Mouse (Mus musculus) midbrain, postnatal 0 days (tissue): ENCODE measurements around the gene Dimt1. TPM values are rescaled to one million over a fixed set of nuclear protein-coding genes. Genes with fewer than 3 reads are reported as not detected.

Source experiments
- ATAC-seq: fragments of 200-750 bp; cut with Nextera tagmentation; 2 replicates; pipeline ENCODE4 v1.8.0; 2017; ENCODE audit warnings: moderate number of reproducible peaks, mild to moderate bottlenecking, moderate TSS enrichment, moderate library complexity; ENCODE audit not compliant: low FRiP score
- DNase-seq: peaks from one replicate; pipeline ENCODE4 v3.0.0-alpha.2; 2015; ENCODE audit warnings: low spot score
- H3K27ac ChIP-seq: fragments of 300-500 bp; sonication (generic); 2 replicates; pipeline ENCODE4 v1.5.1; 2014; ENCODE audit warnings: low read depth, mild to moderate bottlenecking, low read length, mixed read lengths
- H3K27me3 ChIP-seq: fragments of 300-500 bp; sonication (generic); 2 replicates; pipeline ENCODE4 v1.6.1; 2014; ENCODE audit warnings: low read length, control low read depth, mixed read lengths; ENCODE audit not compliant: insufficient read depth
- H3K36me3 ChIP-seq: fragments of 300-500 bp; sonication (generic); 2 replicates; pipeline ENCODE4 v1.6.1; 2014; ENCODE audit warnings: low read length, control low read depth, mixed read lengths; ENCODE audit not compliant: insufficient read depth
- H3K4me1 ChIP-seq: fragments of 300-500 bp; sonication (generic); 2 replicates; pipeline ENCODE4 v1.6.1; 2014; ENCODE audit warnings: mild to moderate bottlenecking, control low read depth, antibody characterized with exemption, low read length, mixed read lengths; ENCODE audit not compliant: insufficient read depth
- H3K4me2 ChIP-seq: fragments of 300-500 bp; sonication (generic); 2 replicates; pipeline ENCODE4 v1.6.1; 2014; ENCODE audit warnings: low read depth, mild to moderate bottlenecking, low read length, mixed read lengths; ENCODE audit not compliant: poor library complexity, severe bottlenecking
- H3K4me3 ChIP-seq: fragments of 300-500 bp; sonication (generic); 2 replicates; pipeline ENCODE4 v1.5.1; 2014; ENCODE audit warnings: low read depth, mild to moderate bottlenecking, low read length, moderate library complexity
- H3K9ac ChIP-seq: fragments of 300-500 bp; sonication (generic); replicated peaks from 2 replicates; pipeline ENCODE4 v1.6.1; 2014; ENCODE audit warnings: mild to moderate bottlenecking, low read length, moderate library complexity, mixed read lengths; ENCODE audit not compliant: poor library complexity, severe bottlenecking
- H3K9me3 ChIP-seq: fragments of 300-500 bp; sonication (generic); 2 replicates; pipeline ENCODE4 v1.6.1; 2016; ENCODE audit warnings: low read length, control low read depth
- CTCF ChIP-seq: IDR thresholded peaks from 2 replicates; pipeline ENCODE4 v1.5.1; 2016; ENCODE audit warnings: antibody characterized with exemption, mild to moderate bottlenecking
- WGBS: fragments of 180-500 bp; shearing (Covaris S2); extraction: QIAGEN DNeasy Blood & Tissue Kit; methylation state at CpG from one replicate; pipeline ENCODE4 v1.1.7; 2014; 5-methylcytosine and 5-hydroxymethylcytosine counted together
- polyA plus RNA-seq: library from polyadenylated mRNA; unstranded; fragments of >200 nt; fragmentation: Nextera tagmentation; extraction: Ambion mirVana; gene quantifications from 2 replicates; pipeline ENCODE4 v1.2.1, GENCODE M21; 2015
- total RNA-seq: library from RNA; depleted of rRNA; stranded (reverse); fragments of >200 nt; gene quantifications from 2 replicates; pipeline ENCODE4 v1.2.3, GENCODE M21; 2014; rRNA removed

The Dimt1 gene
- total and polyA plus RNA-seq, 2 experiments from 2014 or later = 16.0 to 29.7 TPM

- Histone ChIP-seq H3K27me3 (no peaks in the 10 kb centered on the region), H3K4me2 (no peak overlapping the region), H3K27ac (no peak overlapping the region), H3K4me1 (no peaks in the 10 kb centered on the region), H3K9me3 (no peaks in the 10 kb centered on the region), H3K4me3 (no peak overlapping the region), H3K9ac (no peak overlapping the region), H3K36me3 (no peaks in the 10 kb centered on the region)
- no peak for TF ChIP-seq CTCF
- DNase-seq (no peak), ATAC-seq (no peak)
- 94% methylated on average over 2 of the region's 2 CpGs for WGBS
Observed at GRCm38 (mm10) chr13:106998026-106998425, 51.1 kb downstream of the Dimt1 start.

DNA sequence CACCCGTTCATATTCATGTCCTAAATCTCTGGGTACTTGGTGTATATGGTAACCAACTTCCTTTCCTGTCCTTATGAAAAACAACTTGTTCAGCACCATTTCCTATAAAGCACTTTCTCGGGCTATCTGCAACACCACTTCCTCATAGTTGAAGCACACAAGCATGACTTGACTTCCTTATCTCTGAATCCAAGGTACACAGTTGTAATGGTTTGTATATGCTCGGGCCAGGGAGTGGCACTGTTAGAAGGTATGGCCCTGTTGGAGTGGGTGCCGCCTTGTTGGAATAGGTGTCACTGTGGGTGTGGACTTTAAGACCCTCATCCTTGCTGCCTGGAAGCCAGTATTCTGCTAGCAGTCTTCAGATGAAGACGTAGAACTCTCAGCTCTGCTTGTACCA, 51.7 kb downstream of the Dimt1 start:
- Histone ChIP-seq H3K4me2 (no peak overlapping the region), H3K27ac (no peak overlapping the region), H3K4me1 (no peaks in the 10 kb centered on the region), H3K4me3 (no peak overlapping the region), H3K27me3 (no peaks in the 10 kb centered on the region), H3K9me3 (no peaks in the 10 kb centered on the region), H3K9ac (no peak overlapping the region), H3K36me3 (no peaks in the 10 kb centered on the region)
- ATAC-seq (no peak), DNase-seq (no peak)
- no peak for TF ChIP-seq CTCF
- WGBS = 92% methylated on average over 5 of the region's 5 CpGs

DNA sequence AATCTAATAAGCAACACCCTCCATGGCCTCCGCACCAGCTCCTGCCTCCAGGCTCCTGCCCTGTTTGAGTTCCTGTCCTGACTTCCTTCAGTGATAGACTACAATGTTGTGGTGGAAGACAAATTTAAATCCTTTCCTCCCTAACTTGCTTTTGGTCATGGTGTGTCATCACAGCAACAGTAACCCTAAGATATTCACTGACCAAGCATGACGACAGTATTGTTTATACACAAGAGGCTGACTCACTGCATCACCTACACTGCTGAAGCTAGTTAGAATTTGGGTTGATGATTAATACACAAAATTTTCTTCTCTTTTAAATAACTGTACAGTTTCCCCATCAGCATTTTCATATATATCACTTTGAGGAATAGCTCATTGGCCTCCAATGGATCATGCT, 56.3 kb downstream of the Dimt1 start:
- Histone ChIP-seq H3K9me3 (no peaks in the 10 kb centered on the region), H3K27me3 (no peaks in the 10 kb centered on the region), H3K36me3 (no peaks in the 10 kb centered on the region), H3K4me3 (no peak overlapping the region), H3K4me1 (no peaks in the 10 kb centered on the region), H3K27ac (no peak overlapping the region), H3K9ac (no peak overlapping the region), H3K4me2 (no peak overlapping the region)
- no peak for ATAC-seq
- DNase-seq = no peak
- TF ChIP-seq CTCF = no peak
- WGBS = 92% methylated on average over 2 of the region's 2 CpGs

GRCm38 (mm10) chr13:107008174-107008573, 61.2 kb downstream of the Dimt1 start:
- 90% methylated on average over 4 of the region's 4 CpGs for WGBS
- 0 out of 2 replicates have a peak, but pooled peaks cover 2% of the 10 kb centered on the region for H3K4me1 ChIP-seq
- H3K27ac ChIP-seq = no peak overlapping the region
- DNase-seq = no peak
- H3K27me3 ChIP-seq = no peaks in the 10 kb centered on the region
- no peak overlapping the region for H3K9ac ChIP-seq
- no peaks in the 10 kb centered on the region for H3K36me3 ChIP-seq
- TF ChIP-seq CTCF = no peak
- H3K9me3 ChIP-seq = no peaks in the 10 kb centered on the region
- H3K4me3 ChIP-seq = no peak overlapping the region
- no peak for ATAC-seq
- H3K4me2 ChIP-seq = no peak overlapping the region

Other genes starting within 250 kb of the Dimt1 start
- gene Ipo11, start 10.2 kb upstream of the Dimt1 start, total RNA-seq = 47.0 and 60.2 TPM in 2 replicates
- gene Ipo11, start 10.2 kb upstream of the Dimt1 start, polyA plus RNA-seq = 30.2 and 33.6 TPM in 2 replicates
- gene Kif2a, start 75.0 kb downstream of the Dimt1 start, total RNA-seq = 44.4 and 58.9 TPM in 2 replicates
- 87.4 and 97.3 TPM in 2 replicates for gene Kif2a, start 75.0 kb downstream of the Dimt1 start, polyA plus RNA-seq